Mouse (Mus musculus) testis, adult 2 months (tissue): ENCODE measurements around the gene Ankzf1. TPM values are rescaled to one million over a fixed set of nuclear protein-coding genes. Genes with fewer than 3 reads are reported as not detected.

Source experiments
- H3K27ac ChIP-seq: fragments of 200-500 bp; 2 replicates; pipeline ENCODE4 v1.5.1; 2012; ENCODE audit warnings: low read depth, low read length; ENCODE audit not compliant: control insufficient read depth, insufficient read depth
- H3K27me3 ChIP-seq: fragments of 200-500 bp; 2 replicates; pipeline ENCODE4 v1.6.1; 2012; ENCODE audit warnings: mild to moderate bottlenecking, low read length, moderate library complexity; ENCODE audit not compliant: control insufficient read depth, insufficient read depth
- H3K36me3 ChIP-seq: fragments of 200-500 bp; 2 replicates; pipeline ENCODE4 v1.6.1; 2012; ENCODE audit warnings: mild to moderate bottlenecking, low read length; ENCODE audit not compliant: control insufficient read depth, insufficient read depth
- H3K4me1 ChIP-seq: fragments of 200-500 bp; 2 replicates; pipeline ENCODE4 v1.6.1; 2012; ENCODE audit warnings: low read length; ENCODE audit not compliant: control insufficient read depth, insufficient read depth
- H3K4me3 ChIP-seq: fragments of 200-500 bp; 2 replicates; pipeline ENCODE4 v1.5.1; 2012; ENCODE audit warnings: low read depth, mild to moderate bottlenecking, low read length, moderate library complexity, mixed read lengths; ENCODE audit not compliant: control insufficient read depth
- CTCF ChIP-seq: fragments of 200-500 bp; IDR thresholded peaks from 2 replicates; pipeline ENCODE4 v1.5.1; 2012; ENCODE audit warnings: low read depth, mild to moderate bottlenecking, inconsistent platforms, low read length, moderate library complexity; ENCODE audit not compliant: control insufficient read depth, insufficient read depth, insufficient replicate concordance
- POLR2A ChIP-seq: fragments of 200-500 bp; IDR thresholded peaks from 2 replicates; pipeline ENCODE4 v1.6.1; 2012; ENCODE audit warnings: low read depth, mild to moderate bottlenecking, inconsistent platforms, low read length, moderate library complexity; ENCODE audit not compliant: control insufficient read depth
- polyA plus RNA-seq: library from polyadenylated mRNA; depleted of rRNA; stranded (reverse); fragments of >200 nt; gene quantifications from 2 replicates; pipeline ENCODE4 v1.2.3, GENCODE M21; 2012

Gene Ankzf1
- polyA plus RNA-seq, 1 experiment: 5.4 TPM

- Histone ChIP-seq H3K4me1 (no peaks in the 10 kb centered on the region), H3K27me3 (no peaks in the 10 kb centered on the region), H3K36me3 (no peaks in the 10 kb centered on the region), H3K4me3 (no peak overlapping the region), H3K27ac (no peak overlapping the region)
- no peak for TF ChIP-seq CTCF
- no peak for TF ChIP-seq POLR2A
These were observed 32.3 kb upstream of the Ankzf1 start for GRCm38 (mm10) chr1:75159540-75160255.

DNA sequence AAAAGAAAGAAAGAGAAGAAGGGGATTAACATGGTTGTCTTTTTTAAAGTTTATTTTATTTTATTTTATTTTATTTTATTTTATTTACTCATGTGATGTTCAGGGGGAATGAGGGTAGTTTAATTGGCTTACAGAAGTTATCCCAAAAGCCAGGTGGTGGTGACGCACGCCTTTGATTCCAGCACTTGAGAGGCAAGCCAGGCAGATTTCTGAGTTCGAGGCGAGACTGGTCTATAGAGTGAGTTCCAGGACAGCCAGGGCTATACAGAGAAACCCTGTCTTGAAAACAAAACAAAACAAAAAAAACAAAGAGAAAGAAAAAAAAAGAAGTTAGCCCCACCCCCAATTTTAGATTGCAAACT is 31.7 kb upstream of the Ankzf1 start:
- Histone ChIP-seq H3K4me3 (no peak overlapping the region), H3K27me3 (no peaks in the 10 kb centered on the region), H3K36me3 (no peaks in the 10 kb centered on the region), H3K4me1 (no peaks in the 10 kb centered on the region), H3K27ac (no peak overlapping the region)
- no peak for TF ChIP-seq POLR2A
- no peak for TF ChIP-seq CTCF

GRCm38 (mm10) chr1:75168093-75168471 is 23.9 kb upstream of the Ankzf1 start:
- peak overlapping the region; percentile 73 for H3K27ac ChIP-seq
- H3K36me3 ChIP-seq: no peaks in the 10 kb centered on the region; the same call in 1 of the 2 replicates
- peak overlapping the region; percentile 88 for H3K4me3 ChIP-seq
- peaks cover 9% of the 10 kb centered on the region for H3K4me1 ChIP-seq
- TF ChIP-seq CTCF (no peak), POLR2A (no peak)
- no peaks in the 10 kb centered on the region for H3K27me3 ChIP-seq

DNA sequence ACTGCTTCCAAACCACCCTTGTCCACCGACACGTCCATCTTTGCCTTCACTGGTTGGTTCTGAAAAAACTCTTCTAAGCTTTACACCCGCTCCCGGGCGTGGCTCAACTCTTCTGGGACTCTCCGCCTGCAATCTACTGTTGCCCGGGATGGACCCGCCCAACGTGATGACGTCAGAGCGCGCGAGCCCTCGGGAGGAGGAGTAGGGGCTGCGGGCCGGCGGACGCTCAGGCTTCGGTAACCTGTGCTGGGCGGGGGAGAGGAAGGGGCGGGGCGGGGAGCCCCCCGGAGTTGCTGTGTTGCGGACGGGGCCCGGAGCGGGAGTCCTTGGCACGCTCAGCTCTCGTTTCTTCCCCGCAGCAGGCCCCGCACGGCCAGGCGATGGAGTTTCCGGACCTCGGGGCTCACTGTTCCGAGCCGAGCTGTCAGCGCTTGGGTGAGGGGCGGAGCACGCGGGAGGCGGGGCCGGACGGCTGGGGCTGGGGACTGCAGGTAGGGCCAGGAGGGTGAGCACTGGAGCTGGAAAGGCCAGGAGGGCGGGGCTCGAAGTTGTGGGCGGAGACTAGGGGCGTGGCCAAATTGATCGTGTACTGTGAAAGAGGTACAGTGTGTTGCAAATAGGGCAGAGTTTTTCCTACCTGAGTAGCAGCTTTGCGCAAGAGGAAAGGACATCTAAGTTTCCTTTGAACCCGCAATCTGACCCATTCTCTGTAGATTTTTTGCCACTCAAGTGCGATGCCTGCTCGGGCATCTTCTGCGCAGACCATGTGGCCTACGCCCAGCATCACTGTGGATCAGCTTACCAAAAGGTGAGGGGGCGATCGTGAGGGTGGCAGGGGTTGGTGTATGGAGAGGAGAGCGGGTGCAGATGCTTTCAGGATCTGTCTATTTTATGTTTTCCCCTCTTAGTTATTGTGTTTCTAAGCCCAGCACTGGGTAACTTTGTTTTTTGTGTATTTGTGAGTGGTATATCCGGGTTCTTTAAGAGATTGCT is 23.2 kb upstream of the Ankzf1 start, which contains the start of gene Zfand2b:
Zfand2b (plus strand) TSS at position 175 of the 993 bp plus-strand sequence.
- peak within 1 kb of the TSS; percentile 88 for H3K4me3 ChIP-seq
- TF ChIP-seq CTCF (no peak), POLR2A (peak; percentile 78)
- H3K4me1 ChIP-seq: peaks cover 9% of the 10 kb centered on the region
- H3K36me3 ChIP-seq: no peaks in the 10 kb centered on the region; the same call in 1 of the 2 replicates
- H3K27ac ChIP-seq: peak within 1 kb of the TSS; percentile 73
- no peaks in the 10 kb centered on the region for H3K27me3 ChIP-seq

DNA sequence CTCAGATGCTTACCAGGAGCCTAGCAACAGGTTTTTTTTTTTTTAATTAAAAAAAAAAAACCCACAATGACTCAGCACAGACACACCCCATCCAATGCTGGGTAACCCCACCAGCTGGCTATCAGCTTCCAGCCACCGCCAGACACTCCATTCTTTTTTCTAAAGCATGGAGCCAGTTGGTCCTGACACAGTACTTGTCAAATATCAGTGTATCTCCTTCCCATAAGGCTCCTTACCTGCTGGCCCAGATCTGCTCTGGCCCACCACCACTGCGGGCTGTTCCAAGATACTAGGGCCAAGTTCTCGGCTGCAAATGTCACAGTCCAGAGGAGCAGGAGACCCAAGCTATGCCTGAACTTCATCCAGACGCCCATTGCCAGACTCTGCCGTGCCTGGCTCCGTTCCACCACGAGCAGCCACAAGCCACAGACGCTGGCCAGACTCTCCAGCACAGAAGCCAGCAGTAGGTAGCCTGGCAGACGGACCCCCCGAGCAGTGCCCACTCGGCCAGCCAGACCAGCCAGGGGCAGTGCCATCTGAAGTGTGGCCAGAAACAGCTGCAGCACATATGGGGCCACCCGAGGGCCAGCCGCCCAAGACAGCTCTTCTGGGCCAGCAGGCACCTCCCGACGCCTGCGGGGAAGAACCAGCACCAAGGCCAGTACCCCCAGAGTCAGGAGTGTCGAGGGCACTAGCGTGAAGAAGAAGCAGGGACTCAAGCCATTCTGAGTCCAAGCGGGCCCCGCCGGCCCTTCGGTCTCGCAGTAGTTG is 12.4 kb upstream of the Ankzf1 start:
- Histone ChIP-seq H3K27ac (peak overlapping the region; percentile 39), H3K36me3 (no peaks in the 10 kb centered on the region), H3K4me1 (peaks cover 11% of the 10 kb centered on the region), H3K4me3 (peak overlapping the region; percentile 77), H3K27me3 (no peaks in the 10 kb centered on the region)
- TF ChIP-seq CTCF (no peak), POLR2A (no peak)

GRCm38 (mm10) chr1:75180105-75180590 is 11.8 kb upstream of the Ankzf1 start, which contains the start of gene Abcb6:
TSS of gene Abcb6 (minus strand) at chr1:75180392.
- H3K4me1 ChIP-seq: peaks cover 11% of the 10 kb centered on the region
- TF ChIP-seq POLR2A (peak; percentile 70; the same call in 1 of the 2 replicates), CTCF (no peak)
- peak within 1 kb of the TSS; percentile 77 for H3K4me3 ChIP-seq
- peak within 1 kb of the TSS; percentile 39 for H3K27ac ChIP-seq
- H3K27me3 ChIP-seq: no peaks in the 10 kb centered on the region
- no peaks in the 10 kb centered on the region for H3K36me3 ChIP-seq

GRCm38 (mm10) chr1:75180741-75181140 is 11.2 kb upstream of the Ankzf1 start:
- Histone ChIP-seq H3K4me1 (peaks cover 11% of the 10 kb centered on the region), H3K36me3 (no peaks in the 10 kb centered on the region; the same call in 1 of the 2 replicates), H3K4me3 (no peak overlapping the region), H3K27me3 (no peaks in the 10 kb centered on the region), H3K27ac (no peak overlapping the region)
- TF ChIP-seq CTCF: no peak
- TF ChIP-seq POLR2A: no peak
